Mouse (Mus musculus) kidney, adult 2 months (tissue): Measurements from ENCODE around the gene Exoc6.
A peak's percentile ranks its signal among the peaks of the same experiment; 100 is the strongest.

Source experiments
- CTCF ChIP-seq: fragments of 200-500 bp; conservative IDR thresholded peaks from 2 replicates; pipeline ENCODE4 v1.5.1; 2011; ENCODE audit warnings: low read depth, mild to moderate bottlenecking, control low read depth, low read length, moderate library complexity, mixed read lengths; ENCODE audit not compliant: insufficient read depth, insufficient read length
- POLR2A ChIP-seq: fragments of 200-500 bp; IDR thresholded peaks from one replicate; pipeline ENCODE4 v1.6.1; 2011; ENCODE audit warnings: low read depth, low read length, control low read depth

- TF ChIP-seq POLR2A (no peak), CTCF (0 out of 2 replicates have a peak, but pooled peaks have one; percentile 14)
Observed at GRCm38 (mm10) chr19:37559286-37560079, 9.3 kb downstream of the Exoc6 start.
